8 mouse cellular contexts compared by ENCODE assay signal in the genomic region with DNA sequence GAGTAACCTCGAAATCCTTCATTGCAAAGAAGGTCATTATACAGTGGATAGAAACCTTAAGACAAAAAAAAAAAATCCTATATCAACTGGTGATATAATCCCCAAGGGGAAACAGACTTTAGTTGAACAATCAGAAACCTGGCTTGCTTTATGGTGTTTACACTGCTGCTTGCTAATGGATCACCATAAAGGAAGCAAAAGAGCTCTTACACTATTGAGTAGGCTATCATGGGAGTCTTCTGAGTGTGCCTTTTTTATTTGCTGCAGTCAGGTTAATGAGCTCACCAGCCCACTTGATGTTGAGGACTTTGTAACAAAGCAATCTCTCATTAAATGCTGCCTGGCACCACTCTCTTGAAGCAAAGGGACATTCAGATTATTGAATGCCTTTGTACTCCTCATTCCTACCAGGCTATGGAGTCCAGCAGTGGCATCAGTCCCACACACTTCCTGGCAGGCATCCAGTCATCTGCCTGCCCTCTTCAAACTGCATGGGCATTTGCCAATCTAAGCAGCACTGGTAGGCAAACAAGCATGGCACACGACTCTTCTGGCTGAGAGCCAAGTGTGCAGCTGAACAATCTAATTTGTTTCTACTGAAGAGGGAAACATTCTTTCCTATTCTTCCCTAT.
DNase-seq lines count a peak whose midpoint lies in the region; ATAC-seq and TF ChIP-seq lines count a peak whose summit lies in the region.

No protein-coding gene starts in this region.

- no peaks in the 10 kb centered on the region for H3K36me3 ChIP-seq in midbrain, embryonic 11.5 days (ENCODE audit: control insufficient read depth, insufficient read depth, low read length)
- no peaks in the 10 kb centered on the region for H3K36me3 ChIP-seq in midbrain, embryonic 10.5 days
- no peaks in the 10 kb centered on the region for H3K36me3 ChIP-seq in lung, postnatal 0 days (ENCODE audit: insufficient read depth, low read length)

- peak; percentile 56 for DNase-seq in midbrain, embryonic 11.5 days (ENCODE audit: low spot score, missing footprints)
- DNase-seq in midbrain, embryonic 10.5 days (ENCODE audit: low spot score), result no peak
- DNase-seq in frontal cortex, postnatal 10 days (ENCODE audit: low spot score in 2 of 2), result peak; percentile 48 to 61
- peak; percentile 4 to 47 for DNase-seq in kidney, postnatal 36 days
- DNase-seq in lung, postnatal 0 days (ENCODE audit: low spot score), result peak; percentile 63
- peak; percentile 79 to 84 for DNase-seq in right cerebral cortex, postnatal 10 days (ENCODE audit: low spot score in 2 of 2)
- DNase-seq in spleen, adult 18-20 months, result no peak
- no peak for DNase-seq in spleen, postnatal 4 days (ENCODE audit: low spot score in 2 of 2)

- WGBS in midbrain, embryonic 11.5 days, result 82% methylated on average over 2 of the region's 2 CpGs
- WGBS in midbrain, embryonic 10.5 days, result 82% methylated on average over 2 of the region's 2 CpGs
- WGBS in lung, postnatal 0 days, result 28% methylated on average over 2 of the region's 2 CpGs

- no peak overlapping the region for H3K4me2 ChIP-seq in midbrain, embryonic 11.5 days
- H3K4me2 ChIP-seq in lung, postnatal 0 days (replicated peaks; ENCODE audit: low read depth, low read length), result no peak overlapping the region

- peaks cover 8% of the 10 kb centered on the region for H3K4me1 ChIP-seq in midbrain, embryonic 11.5 days (ENCODE audit: control insufficient read depth, insufficient read depth, low read length)
- H3K4me1 ChIP-seq in midbrain, embryonic 10.5 days, result peaks cover 20% of the 10 kb centered on the region
- no peaks in the 10 kb centered on the region for H3K4me1 ChIP-seq in lung, postnatal 0 days (ENCODE audit: insufficient read depth, low read depth, low read length)

- no peaks in the 10 kb centered on the region for H3K27me3 ChIP-seq in midbrain, embryonic 11.5 days (ENCODE audit: control insufficient read depth, insufficient read depth, low read length)
- H3K27me3 ChIP-seq in midbrain, embryonic 10.5 days (ENCODE audit: low read depth, poor library complexity, severe bottlenecking), result no peaks in the 10 kb centered on the region
- no peaks in the 10 kb centered on the region for H3K27me3 ChIP-seq in lung, postnatal 0 days (replicated peaks; ENCODE audit: insufficient read depth, low read length)

- no peak overlapping the region for H3K9ac ChIP-seq in midbrain, embryonic 11.5 days (ENCODE audit: low read length)
- no peak overlapping the region for H3K9ac ChIP-seq in lung, postnatal 0 days (replicated peaks; ENCODE audit: low read depth)

- peak; percentile 15; the same call in 1 of the 2 replicates for ATAC-seq in midbrain, embryonic 11.5 days (ENCODE audit: low FRiP score)
- peak; percentile 91 for ATAC-seq in lung, postnatal 0 days

- no peak for TF ChIP-seq EP300 in lung, postnatal 0 days (IDR thresholded peaks at IDR 0.05)

- H3K9me3 ChIP-seq in midbrain, embryonic 11.5 days (ENCODE audit: control insufficient read depth, low read length), result no peaks in the 10 kb centered on the region
- H3K9me3 ChIP-seq in midbrain, embryonic 10.5 days (replicated peaks), result no peaks in the 10 kb centered on the region
- H3K9me3 ChIP-seq in lung, postnatal 0 days (ENCODE audit: low read length), result no peaks in the 10 kb centered on the region

- no peak overlapping the region for H3K4me3 ChIP-seq in midbrain, embryonic 11.5 days (ENCODE audit: low read depth, low read length)
- H3K4me3 ChIP-seq in midbrain, embryonic 10.5 days, result no peak overlapping the region
- H3K4me3 ChIP-seq in lung, postnatal 0 days (ENCODE audit: low read depth, low read length), result no peak overlapping the region

- H3K27ac ChIP-seq in midbrain, embryonic 11.5 days (ENCODE audit: low read depth, low read length), result no peak overlapping the region
- H3K27ac ChIP-seq in midbrain, embryonic 10.5 days (replicated peaks), result no peak overlapping the region
- H3K27ac ChIP-seq in lung, postnatal 0 days (ENCODE audit: low read length), result no peak overlapping the region

- TF ChIP-seq CTCF in lung, postnatal 0 days (IDR thresholded peaks at IDR 0.05), result no peak

Comparison
In these comparisons a context has a peak if more than half of its experiments do, and no peak if none do; other contexts are left out.
1. DNase-seq: peak in midbrain, embryonic 11.5 days (single experiment), frontal cortex, postnatal 10 days (2 of 2), kidney, postnatal 36 days (2 of 2), lung, postnatal 0 days (single experiment) and right cerebral cortex, postnatal 10 days (2 of 2); none in midbrain, embryonic 10.5 days (single experiment), spleen, adult 18-20 months (0 of 2) and spleen, postnatal 4 days (0 of 2).